Mouse (Mus musculus): ENCODE measurements around the gene Itsn2.
"Not testable (repeated sequence)": the region's sequence is repeated elsewhere in the genome, so short reads cannot be mapped to it uniquely, and the experiment has no call there.

Itsn2 gene

DNA sequence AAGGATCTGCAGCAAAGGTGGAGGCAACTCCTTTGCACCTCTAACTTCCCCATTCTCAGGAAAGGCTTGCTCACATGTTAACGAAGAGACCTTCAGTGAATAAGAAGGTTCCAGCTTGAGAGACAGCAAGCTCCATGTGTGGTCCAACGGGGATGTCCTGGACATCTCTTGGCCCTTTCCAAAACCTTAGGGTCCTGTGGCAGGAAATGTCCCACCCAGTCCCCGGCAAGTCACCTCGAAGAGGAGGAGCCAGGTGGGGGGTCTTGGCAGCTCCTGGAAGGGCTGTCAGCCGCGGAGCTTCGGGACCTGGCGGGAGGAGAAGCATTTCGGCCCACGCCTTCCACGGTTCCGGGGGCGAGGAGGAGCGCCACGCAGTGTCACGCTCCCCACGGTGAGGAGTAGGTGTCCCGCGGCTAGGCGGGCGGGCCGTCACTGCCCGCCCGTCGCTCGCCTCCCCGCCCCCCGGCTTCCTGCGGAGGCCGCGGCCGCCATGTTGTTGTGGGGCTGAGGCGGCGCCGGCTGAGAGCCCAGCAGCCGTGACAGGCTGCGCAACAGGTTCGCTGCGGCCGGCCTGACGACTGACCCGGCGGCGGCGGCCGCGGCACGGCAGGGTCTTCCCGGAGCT lies at the start of gene Itsn2, which contains the start of gene Gm3625:
TSS of gene Itsn2 (plus strand) at position 98 of the 625 bp plus-strand sequence.
TSS of gene Gm3625 (minus strand) at position 387 of the 625 bp plus-strand sequence.
- ChIA-PET CTCF (interaction anchor here in 2 of 4 experiments (0.5 to 0.6 kb wide), 3 partner anchors 282 to 447 kb away, joined by 3 read pairs; partner anchors contain the start of gene Mfsd2b (in 1 of the 2)), POLR2A (interaction anchor here in 3 of 4 experiments (0.5 to 1.8 kb wide), 19 partner anchors 8 to 359 kb away, joined by 3 to 10 read pairs (median 4); partner anchors contain the start of genes Fam228b (in 3 of the 3), Pfn4 (in 3 of the 3), Atad2b (in 1 of the 3) and Cenpo (in 1 of the 3))

DNA sequence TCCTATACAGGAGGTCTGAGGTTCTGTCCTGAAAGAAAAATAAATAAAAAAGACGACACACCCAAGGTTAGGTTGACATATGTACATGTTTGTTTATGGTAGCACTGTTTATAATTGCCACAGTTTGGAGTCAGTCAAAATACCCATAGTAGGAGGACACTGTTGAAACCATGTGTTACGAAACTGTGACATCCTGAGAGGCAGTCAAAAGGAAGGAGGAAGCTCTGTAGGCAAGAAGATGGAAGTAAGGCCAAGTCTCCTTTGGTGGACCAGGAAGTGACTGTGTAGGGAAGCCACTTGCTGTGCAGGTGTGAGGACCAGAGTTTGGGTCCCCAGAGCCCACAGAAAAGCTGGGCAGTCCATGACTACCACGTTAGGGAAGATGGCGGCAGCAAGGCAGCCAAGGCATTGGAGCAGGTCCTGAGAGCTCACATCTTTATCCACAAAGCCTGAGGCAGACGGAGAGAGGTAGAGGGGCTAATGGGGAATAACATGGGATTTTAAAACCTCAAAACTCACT lies 48.0 kb upstream of the Itsn2 start:
- ChIA-PET POLR2A (interaction anchor here in 1 of 4 experiments (0.9 to 2.1 kb wide), 2 partner anchors 10 to 69 kb away, joined by 3 to 11 read pairs; no protein-coding TSS in a partner anchor), CTCF (no interaction called here)

DNA sequence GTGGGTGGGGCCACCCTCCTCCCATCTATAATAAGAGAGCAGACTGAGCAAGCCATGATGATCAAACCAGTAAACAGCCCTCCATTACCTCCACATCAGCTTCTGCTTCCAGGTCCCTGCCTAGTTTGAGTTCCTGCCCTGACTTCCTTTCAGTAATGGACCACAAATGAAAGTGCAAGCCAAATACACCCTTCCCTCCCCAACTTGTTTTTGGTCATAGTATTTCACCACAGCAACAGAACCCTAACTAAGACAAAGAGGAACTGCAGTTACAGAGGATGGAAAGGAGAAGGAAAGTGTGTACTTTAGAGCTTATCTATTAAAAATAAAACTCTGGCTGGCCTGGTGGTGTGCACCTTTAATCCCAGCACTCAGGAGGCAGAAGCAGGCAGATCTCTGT lies 47.0 kb upstream of the Itsn2 start:
- POLR2A ChIA-PET: interaction anchor here in 2 of 4 experiments (0.6 to 2.1 kb wide), 3 partner anchors 9 to 70 kb away, joined by 3 to 11 read pairs (median 3); no protein-coding TSS in a partner anchor
- CTCF ChIA-PET: no interaction called here

DNA sequence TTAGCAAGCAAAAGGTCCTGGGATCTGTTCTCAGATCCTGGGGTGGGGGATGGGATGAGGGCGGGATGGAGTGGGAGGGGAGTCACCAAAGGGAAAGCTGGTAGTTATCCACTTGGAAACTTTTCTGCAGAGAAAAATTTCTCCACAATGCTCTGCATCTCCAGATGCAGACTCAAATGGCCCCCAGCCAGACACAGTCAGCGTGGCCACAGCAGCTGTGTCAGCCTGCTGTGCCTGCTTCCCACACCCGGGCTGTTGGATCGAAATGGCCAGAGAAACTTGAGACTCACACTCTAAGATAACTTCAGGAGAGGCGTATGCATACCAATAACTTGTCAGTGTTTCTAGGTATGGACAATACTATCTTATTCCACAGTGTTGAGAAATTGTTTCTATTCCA lies 45.9 kb upstream of the Itsn2 start:
- CTCF ChIA-PET: interaction anchor here in 1 of 4 experiments (0.5 kb wide), 1 partner anchor 20 kb away, joined by 3 read pairs; no protein-coding TSS in a partner anchor

DNA sequence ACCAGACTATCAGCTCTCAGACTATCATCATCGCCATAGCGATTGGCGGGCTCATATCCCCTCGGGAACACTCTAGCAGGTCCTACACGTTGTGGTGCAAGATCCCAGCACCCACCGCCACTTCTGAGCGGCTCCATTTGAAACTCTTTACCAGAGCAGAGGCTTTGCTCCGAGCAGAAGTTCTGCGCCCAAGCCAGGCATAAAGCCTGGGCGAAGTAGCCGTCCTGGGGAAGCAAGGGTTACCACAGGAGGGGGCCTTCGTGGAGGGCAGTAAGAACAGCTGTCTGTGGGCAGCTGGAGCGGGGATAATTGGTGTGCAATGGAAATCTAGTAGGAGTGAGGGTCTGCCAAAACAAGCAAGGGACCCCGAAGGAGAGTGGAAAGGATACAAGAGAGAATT lies 44.9 kb upstream of the Itsn2 start:
- POLR2A ChIA-PET: interaction anchor here in 3 of 4 experiments (0.6 to 1.7 kb wide), 4 partner anchors 10 to 652 kb away, joined by 3 to 5 read pairs (median 4); no protein-coding TSS in a partner anchor
- CTCF ChIA-PET: interaction anchor here in 3 of 4 experiments (0.5 to 1.2 kb wide), 9 partner anchors 10 to 621 kb away, joined by 3 to 8 read pairs (median 3); no protein-coding TSS in a partner anchor

More for the DNA sequence above, 45.9 kb upstream of the Itsn2 start:
- POLR2A ChIA-PET: no interaction called here

DNA sequence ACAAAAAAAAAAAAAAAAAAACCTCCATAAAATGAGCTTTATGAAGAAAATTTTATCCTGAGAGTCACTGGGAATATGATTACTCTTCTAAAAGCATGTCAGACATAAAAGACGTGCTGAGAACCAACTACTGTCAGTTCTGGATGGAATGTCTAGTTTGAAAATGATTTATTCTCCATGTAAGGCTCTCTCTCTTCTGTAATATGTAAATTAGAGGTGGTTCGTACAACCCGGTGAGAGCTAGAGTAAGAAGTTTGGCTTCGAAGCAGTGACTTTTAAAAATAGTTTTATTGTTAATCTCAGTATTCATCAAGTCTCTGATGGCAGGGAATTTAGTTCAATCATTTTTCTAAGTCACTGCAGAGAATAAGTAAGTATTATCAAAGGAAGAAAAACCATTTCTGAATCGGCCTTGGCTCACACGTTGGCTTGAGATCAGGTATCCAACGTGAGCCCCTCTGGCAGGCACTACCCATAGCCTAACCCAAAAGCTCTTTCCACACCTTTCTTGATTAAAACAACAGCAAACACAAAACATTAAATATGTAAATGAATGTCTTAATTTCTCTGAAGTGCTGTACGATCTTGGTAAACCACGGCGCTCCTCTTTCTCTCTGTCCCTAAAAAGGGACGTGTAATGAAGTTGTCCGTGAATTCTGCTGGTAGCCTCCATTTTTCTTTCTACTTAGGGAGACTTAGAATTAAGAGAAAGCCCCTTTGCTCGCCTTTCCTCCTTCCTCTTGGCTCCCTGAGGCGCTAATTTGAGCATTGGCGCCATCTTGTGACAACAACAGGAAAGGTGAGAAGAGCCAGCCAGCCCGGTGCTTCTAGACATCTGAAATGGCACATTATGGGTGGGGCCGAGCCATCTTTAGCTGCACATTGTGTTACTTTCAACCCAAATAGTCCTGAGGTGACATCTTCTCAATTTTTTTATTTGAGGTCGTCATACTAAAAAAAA lies 44.1 kb upstream of the Itsn2 start:
- ChIA-PET POLR2A (interaction anchor here in 3 of 4 experiments (0.6 to 1.7 kb wide), 8 partner anchors 9 to 653 kb away, joined by 3 to 5 read pairs (median 4); partner anchors contain the start of genes Cenpo (in 1 of the 3) and Ptrhd1 (in 1 of the 3)), CTCF (interaction anchor here (0.5 to 2.2 kb wide), 20 partner anchors 8 to 622 kb away, joined by 3 to 8 read pairs (median 4); no protein-coding TSS in a partner anchor)

DNA sequence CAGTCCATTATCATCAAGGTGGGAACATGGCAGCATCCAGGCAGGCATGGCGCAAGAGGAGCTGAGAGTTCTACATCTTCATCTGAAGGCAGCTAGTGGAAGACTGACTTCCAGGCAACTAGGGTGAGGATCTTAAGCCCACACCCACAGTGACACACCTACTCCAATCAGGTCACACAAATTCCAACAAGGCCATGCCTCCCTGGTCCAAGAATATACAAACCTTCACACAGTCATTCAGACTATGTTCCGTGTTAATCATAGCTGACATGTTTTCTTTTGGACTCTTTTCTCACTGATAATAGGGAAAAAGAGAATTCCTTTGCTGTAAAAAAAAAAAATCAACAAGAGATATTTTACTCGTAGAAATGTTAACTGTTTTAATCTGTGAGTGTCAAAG lies 38.7 kb upstream of the Itsn2 start:
- CTCF ChIA-PET: not testable (repeated sequence)
- POLR2A ChIA-PET: interaction anchor here in 3 of 4 experiments (0.6 to 3.0 kb wide), 9 partner anchors 9 to 1127 kb away, joined by 3 to 11 read pairs (median 3); partner anchors contain the start of genes Asxl2 (in 1 of the 3), Gm3625 (in 1 of the 3) and Itsn2 (in 1 of the 3)

DNA sequence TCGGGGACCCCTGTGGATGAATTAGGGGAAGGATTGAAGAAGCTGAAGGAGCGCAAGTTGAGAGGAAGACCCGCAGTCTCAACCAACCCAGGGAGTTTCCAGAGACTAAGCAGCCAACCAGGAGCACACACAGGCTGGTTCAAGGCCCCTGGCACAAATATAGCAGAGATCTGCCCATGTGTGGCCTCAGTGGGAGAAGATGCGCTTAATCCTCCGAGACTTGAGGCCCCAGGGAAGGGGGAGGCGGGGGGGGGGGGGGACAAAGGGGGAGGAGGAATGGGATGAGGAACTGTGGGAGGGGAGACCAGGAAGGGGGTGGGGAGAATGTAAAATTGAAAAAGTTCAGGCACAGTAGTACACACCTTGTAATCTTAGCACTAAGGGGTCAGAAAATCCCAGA lies 37.0 kb upstream of the Itsn2 start:
- CTCF ChIA-PET: interaction anchor here in 1 of 4 experiments (0.6 to 0.7 kb wide), 3 partner anchors 448 to 1023 kb away, joined by 3 to 4 read pairs (median 3); no protein-coding TSS in a partner anchor
- POLR2A ChIA-PET: interaction anchor here in 1 of 4 experiments (1.3 to 3.0 kb wide), 3 partner anchors 11 to 262 kb away, joined by 6 to 11 read pairs (median 8); partner anchors contain the start of gene Sf3b6

DNA sequence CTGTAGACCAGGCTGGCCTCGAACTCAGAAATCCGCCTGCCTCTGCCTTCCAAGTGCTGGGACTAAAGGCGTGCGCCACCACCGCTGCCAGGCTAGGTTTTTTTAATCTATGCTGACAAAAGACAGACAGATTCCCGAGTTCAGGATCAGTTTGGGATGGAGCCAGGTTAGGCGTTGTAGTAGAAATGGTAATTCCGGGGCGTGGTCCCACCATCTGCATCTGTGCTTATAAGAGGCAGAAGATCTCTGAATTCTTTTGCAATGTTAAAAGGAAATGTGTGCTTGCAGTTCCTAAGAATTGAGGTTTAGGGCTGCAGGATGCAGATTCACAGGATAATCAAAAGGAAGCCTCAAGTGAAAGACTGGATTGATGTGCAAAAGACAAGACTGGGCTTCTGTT lies 35.5 kb upstream of the Itsn2 start:
- ChIA-PET POLR2A (interaction anchor here in 2 of 4 experiments (0.8 to 2.9 kb wide), 9 partner anchors 9 to 323 kb away, joined by 3 to 11 read pairs (median 5); partner anchors contain the start of genes Cenpo (in 2 of the 2), Ptrhd1 (in 2 of the 2) and Itsn2 (in 1 of the 2)), CTCF (interaction anchor here in 1 of 4 experiments (0.7 kb wide), 1 partner anchor 535 kb away, joined by 3 read pairs; no protein-coding TSS in a partner anchor)

DNA sequence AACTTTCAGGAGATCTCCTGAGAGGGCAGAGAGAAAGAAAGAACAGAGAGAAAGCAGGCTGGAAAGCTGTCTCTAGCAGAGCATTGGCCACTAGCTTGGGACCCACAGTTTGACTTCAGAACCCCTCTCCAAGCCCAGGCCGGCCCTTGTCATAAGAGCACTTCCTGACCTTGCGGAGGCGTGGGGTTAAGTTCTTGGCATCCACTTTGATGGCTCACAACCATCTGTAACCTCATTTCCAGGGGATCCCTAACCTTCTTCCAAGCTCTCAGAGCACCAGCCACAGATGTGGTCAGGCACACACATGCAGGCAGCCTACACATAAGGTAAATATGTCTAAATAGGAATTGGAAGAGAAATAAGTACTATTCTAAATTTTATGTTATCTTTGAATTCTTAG lies 35.0 kb upstream of the Itsn2 start:
- POLR2A ChIA-PET: interaction anchor here in 2 of 4 experiments (0.8 to 2.9 kb wide), 11 partner anchors 8 to 323 kb away, joined by 3 to 11 read pairs (median 5); partner anchors contain the start of genes Cenpo (in 2 of the 2), Ptrhd1 (in 2 of the 2) and Itsn2 (in 1 of the 2)
- CTCF ChIA-PET: interaction anchor here in 2 of 4 experiments (0.5 to 0.7 kb wide), 2 partner anchors 163 to 535 kb away, joined by 3 read pairs; no protein-coding TSS in a partner anchor

DNA sequence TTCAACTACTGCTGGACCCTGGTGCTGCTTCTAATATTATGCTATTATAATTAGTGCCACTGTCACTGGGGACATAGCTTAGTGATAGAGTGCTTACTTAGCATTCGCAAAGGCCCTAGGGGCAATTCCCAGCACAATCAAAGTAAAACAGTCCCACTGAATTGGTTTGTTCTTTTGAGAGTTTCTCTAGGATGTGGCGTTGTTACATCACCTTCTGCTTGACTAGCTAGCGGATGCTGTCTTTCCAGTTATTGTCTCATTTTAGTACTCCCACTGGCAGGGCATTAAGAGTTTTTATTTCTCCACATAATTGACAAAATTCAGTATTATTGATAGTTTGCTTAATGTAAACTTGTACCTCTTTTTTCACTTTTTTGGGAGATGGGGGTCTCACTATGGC lies 34.4 kb upstream of the Itsn2 start:
- ChIA-PET CTCF (no interaction called here), POLR2A (interaction anchor here in 2 of 4 experiments (0.8 to 2.9 kb wide), 10 partner anchors 8 to 324 kb away, joined by 3 to 11 read pairs (median 5); partner anchors contain the start of genes Cenpo (in 2 of the 2), Ptrhd1 (in 2 of the 2) and Itsn2 (in 1 of the 2))

DNA sequence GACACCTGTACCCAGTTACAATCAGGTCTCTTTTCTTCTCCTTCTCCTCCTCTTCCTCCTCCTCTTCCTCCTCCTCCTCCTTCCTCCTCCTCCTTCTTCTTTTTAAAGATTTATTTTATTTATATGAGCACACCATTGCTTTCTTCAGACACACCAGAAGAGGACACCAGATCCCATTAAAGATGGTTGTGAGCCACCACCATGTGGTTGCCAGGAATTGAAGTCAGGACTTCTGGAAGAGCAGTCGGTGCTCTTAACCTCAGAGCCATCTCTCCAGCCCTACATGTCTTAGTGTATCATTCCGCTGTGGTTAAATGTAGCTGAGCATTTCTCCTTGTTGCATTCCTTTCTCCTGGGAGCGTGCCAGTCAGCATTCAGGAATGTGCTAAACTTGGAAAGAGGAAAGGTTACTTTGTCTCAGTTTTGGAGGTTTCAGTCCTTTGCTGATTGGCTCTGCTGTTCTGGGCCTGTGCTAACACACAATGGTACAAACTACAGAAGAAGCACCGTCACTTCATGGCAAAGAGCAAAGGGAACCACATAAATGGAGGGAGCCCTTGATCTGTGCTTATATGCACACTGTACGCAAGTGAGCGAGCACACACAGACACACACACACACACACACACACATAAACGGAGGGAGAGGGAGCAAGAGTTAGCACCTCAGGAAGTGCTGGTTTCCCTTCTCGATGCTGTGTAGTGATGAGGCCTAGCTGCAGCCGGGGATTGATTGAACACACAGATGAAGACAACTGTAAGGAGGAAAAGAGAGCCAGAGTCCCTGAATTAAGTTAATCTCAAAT lies 33.8 kb upstream of the Itsn2 start:
- CTCF ChIA-PET: interaction anchor here in 1 of 4 experiments (0.5 kb wide), 1 partner anchor 41 kb away, joined by 3 read pairs; no protein-coding TSS in a partner anchor
- POLR2A ChIA-PET: interaction anchor here in 3 of 4 experiments (0.6 to 2.9 kb wide), 6 partner anchors 9 to 324 kb away, joined by 5 to 11 read pairs (median 6); partner anchors contain the start of genes Cenpo (in 1 of the 3) and Ptrhd1 (in 1 of the 3)

DNA sequence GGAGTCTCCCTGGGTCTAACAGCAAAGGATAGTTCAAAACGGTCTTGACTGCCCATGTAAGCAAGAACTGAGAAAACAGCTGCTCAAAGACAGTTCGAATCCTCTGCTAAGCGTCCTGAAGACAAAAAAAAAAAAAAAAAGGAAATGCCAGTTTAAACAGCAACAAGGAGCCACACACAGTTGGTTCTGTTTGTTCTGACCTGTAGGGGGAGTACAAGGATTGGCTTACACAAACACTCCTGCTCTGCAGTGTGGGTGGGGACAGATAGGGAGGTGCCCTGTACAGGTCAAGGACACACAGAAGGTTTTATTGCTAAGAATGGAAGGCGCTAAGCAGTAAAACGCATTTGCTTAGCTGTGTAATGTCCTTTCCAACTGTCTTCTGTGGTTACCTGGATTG lies 20.6 kb upstream of the Itsn2 start:
- POLR2A ChIA-PET: interaction anchor here in 2 of 4 experiments (0.6 to 1.4 kb wide), 8 partner anchors 14 to 630 kb away, joined by 3 to 5 read pairs (median 4); partner anchors contain the start of genes Gm3625 (in 1 of the 2) and Itsn2 (in 1 of the 2)

DNA sequence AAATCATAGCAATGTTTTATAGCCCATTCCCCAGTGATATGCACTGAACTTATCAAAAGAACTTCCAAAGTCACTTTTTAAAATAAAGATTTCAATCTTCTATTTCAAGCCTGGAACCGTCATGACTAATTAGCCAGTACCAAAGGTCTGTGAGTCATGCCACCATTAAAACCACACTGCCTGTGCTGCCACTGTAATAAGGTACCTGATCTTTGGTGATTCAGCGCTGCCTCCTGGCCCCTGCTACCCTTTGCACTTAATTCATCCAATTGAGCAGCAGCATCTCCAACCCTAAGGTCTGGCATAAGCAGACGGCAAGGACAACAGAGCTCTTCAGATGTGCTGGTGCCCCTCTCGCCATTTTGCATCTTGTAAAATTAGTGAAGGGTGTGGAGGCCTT lies 18.4 kb upstream of the Itsn2 start:
- ChIA-PET POLR2A (no interaction called here), CTCF (no interaction called here)

More for the DNA sequence above, 20.6 kb upstream of the Itsn2 start:
- CTCF ChIA-PET: interaction anchor here (0.6 to 1.2 kb wide), 16 partner anchors 16 to 894 kb away, joined by 3 to 10 read pairs (median 4); partner anchors contain the start of gene Fam228a (in 1 of the 4)

DNA sequence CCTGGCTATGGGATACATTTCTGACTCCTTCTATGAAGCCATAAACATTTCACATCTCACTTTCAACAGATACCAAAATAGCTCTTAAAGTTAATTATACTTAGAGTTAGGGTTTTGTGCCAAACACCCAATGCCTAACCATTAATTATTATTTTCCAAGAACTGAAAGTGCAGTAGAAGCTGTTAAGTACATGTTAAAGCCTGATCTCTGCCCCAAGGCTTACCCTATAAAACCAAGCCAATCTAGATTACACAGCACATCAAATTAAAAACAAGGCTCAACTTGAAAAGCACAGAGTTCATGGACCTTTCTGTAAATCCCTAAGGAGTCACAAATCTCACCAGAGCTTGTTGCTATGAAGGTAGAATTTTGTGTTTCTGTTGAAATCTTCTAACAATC lies 10.1 kb upstream of the Itsn2 start:
- ChIA-PET CTCF (interaction anchor here in 2 of 4 experiments (0.7 to 1.6 kb wide), 2 partner anchors 474 to 553 kb away, joined by 4 to 5 read pairs; no protein-coding TSS in a partner anchor), POLR2A (interaction anchor here in 2 of 4 experiments (0.7 to 2.5 kb wide), 2 partner anchors 10 to 78 kb away, joined by 4 to 10 read pairs; partner anchors contain the start of genes Gm3625 (in 1 of the 2) and Itsn2 (in 1 of the 2))

DNA sequence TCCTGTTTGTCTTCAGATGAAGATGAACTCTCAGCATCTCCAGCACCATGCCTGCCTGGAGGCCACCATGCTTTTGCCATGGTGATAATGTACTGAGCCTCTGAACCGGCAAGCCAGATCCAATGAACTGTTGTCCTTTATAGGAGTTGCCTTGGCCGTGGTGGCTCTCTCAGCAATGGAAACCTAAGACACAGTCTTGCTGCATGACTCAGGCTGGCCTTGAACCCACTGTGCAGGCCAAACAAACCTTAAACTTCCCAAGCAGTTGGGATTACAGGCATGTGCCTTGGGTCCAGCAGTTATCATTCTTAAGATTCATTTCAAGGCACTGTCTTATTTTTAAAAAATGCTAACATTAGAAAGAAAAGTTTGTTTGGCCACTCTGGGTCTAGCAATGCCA lies 4.6 kb upstream of the Itsn2 start:
- POLR2A ChIA-PET: no interaction called here
- CTCF ChIA-PET: no interaction called here
